Mouse (Mus musculus) intestine, embryonic 15.5 days (tissue): Measurements from ENCODE around the gene Pkdcc. TPM values are rescaled to one million over a fixed set of nuclear protein-coding genes. Genes with fewer than 3 reads are reported as not detected.

Experiments
- ATAC-seq: fragments of 200-750 bp; cut with Nextera tagmentation; 2 replicates; pipeline ENCODE4 v1.8.0; 2017; ENCODE audit warnings: moderate TSS enrichment, moderate library complexity
- H3K27ac ChIP-seq: fragments of 300-500 bp; sonication (generic); 2 replicates; pipeline ENCODE4 v1.5.1; 2015; ENCODE audit warnings: mild to moderate bottlenecking, inconsistent platforms
- H3K27me3 ChIP-seq: fragments of 300-500 bp; sonication (generic); replicated peaks from 2 replicates; pipeline ENCODE4 v1.6.1; 2015; ENCODE audit warnings: inconsistent platforms
- H3K36me3 ChIP-seq: fragments of 300-500 bp; sonication (generic); 2 replicates; pipeline ENCODE4 v1.6.1; 2015; ENCODE audit warnings: inconsistent platforms
- H3K4me1 ChIP-seq: fragments of 300-500 bp; sonication (generic); replicated peaks from 2 replicates; pipeline ENCODE4 v1.6.1; 2015; ENCODE audit warnings: inconsistent platforms
- H3K4me2 ChIP-seq: fragments of 300-500 bp; sonication (generic); replicated peaks from 2 replicates; pipeline ENCODE4 v1.6.1; 2015; ENCODE audit warnings: mild to moderate bottlenecking, inconsistent platforms
- H3K4me3 ChIP-seq: fragments of 300-500 bp; sonication (generic); replicated peaks from 2 replicates; pipeline ENCODE4 v1.5.1; 2015; ENCODE audit warnings: inconsistent platforms
- H3K9ac ChIP-seq: fragments of 300-500 bp; sonication (generic); 2 replicates; pipeline ENCODE4 v1.6.1; 2015; ENCODE audit warnings: inconsistent platforms
- H3K9me3 ChIP-seq: fragments of 300-500 bp; sonication (generic); 2 replicates; pipeline ENCODE4 v1.6.1; 2016; ENCODE audit warnings: inconsistent platforms
- WGBS: fragments of 180-500 bp; shearing (Covaris S2); methylation state at CpG from one replicate; pipeline ENCODE4 v1.1.7; 2015; 5-methylcytosine and 5-hydroxymethylcytosine counted together
- polyA plus RNA-seq: library from polyadenylated mRNA; unstranded; fragments of >200 nt; fragmentation: Nextera tagmentation; extraction: Ambion mirVana; gene quantifications from 2 replicates; pipeline ENCODE4 v1.2.1, GENCODE M21; 2015

Pkdcc gene
- polyA plus RNA-seq, 1 experiment from 2014 or later = 28.4 TPM

DNA sequence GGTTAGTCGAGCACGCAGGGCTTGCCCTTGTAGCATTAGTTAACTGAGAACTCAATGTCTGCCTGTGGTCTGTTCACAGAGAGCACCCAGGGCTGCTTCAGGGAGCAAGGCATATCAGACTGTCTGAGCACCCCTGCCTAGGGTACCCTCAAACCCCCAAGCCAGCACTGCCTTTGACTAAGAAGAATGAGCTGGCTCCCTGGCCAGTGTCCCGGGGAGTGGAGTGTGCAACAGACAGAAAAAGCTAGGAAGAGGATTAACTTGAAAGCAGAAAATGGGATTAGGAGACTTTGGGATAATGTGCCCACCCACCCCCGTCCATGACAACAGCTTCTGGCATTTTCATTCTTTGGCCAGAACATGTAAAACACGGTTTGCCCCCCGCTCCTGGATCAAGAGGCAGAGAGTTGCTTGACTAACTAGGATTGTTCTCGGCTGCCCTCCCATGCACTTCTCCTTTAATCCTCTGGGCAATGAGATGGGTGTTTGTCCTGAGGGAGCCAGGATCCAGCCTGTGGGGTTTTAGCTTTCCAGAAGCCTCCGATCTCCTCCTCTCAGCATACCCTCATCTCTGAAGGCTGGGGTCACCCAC lies 11.4 kb downstream of the Pkdcc start:
- Histone ChIP-seq H3K9me3 (no peaks in the 10 kb centered on the region), H3K4me1 (peaks cover 24% of the 10 kb centered on the region), H3K4me3 (no peak overlapping the region), H3K27ac (0 out of 2 replicates have a peak overlapping the region, but pooled peaks have one; percentile 33), H3K27me3 (no peaks in the 10 kb centered on the region), H3K4me2 (no peak overlapping the region), H3K36me3 (peaks cover 34% of the 10 kb centered on the region), H3K9ac (no peak overlapping the region)
- no peak for ATAC-seq
- WGBS = 70% methylated on average over 8 of the region's 8 CpGs

DNA sequence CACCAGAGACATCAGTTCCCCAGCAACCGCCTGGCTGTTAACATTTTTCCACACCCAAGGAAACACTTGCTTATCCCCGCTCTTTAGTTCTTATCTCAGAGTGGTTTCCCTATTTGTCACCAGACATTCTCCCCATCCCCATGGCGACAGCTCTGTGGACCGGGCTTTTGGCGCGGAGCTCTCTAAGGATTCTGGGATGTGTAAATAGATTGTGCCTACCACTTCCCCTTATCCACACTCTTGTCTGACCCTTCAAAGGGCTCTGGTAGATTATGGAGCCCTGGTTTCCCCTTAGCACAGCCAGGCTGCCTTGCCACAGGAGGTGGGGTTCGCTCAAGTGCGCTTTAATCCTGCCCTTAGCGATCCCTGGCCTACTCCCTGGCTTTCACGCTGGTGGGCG lies 16.3 kb downstream of the Pkdcc start:
- Histone ChIP-seq H3K27me3 (no peaks in the 10 kb centered on the region), H3K27ac (no peak overlapping the region), H3K4me3 (no peak overlapping the region), H3K4me2 (peak overlapping the region; percentile 26; the same call in 1 of the 2 replicates), H3K4me1 (no peaks in the 10 kb centered on the region; the same call in 1 of the 2 replicates), H3K9ac (no peak overlapping the region), H3K36me3 (peaks cover 4% of the 10 kb centered on the region; the same call in 1 of the 2 replicates), H3K9me3 (no peaks in the 10 kb centered on the region)
- WGBS = 49% methylated on average over 11 of the region's 11 CpGs
- no peak; the same call in 1 of the 2 replicates for ATAC-seq

- WGBS = 87% methylated on average over 10 of the region's 10 CpGs
- Histone ChIP-seq H3K9ac (no peak overlapping the region), H3K4me3 (no peak overlapping the region), H3K4me1 (peaks cover 10% of the 10 kb centered on the region), H3K4me2 (no peak overlapping the region), H3K36me3 (no peaks in the 10 kb centered on the region), H3K27me3 (no peaks in the 10 kb centered on the region), H3K27ac (no peak overlapping the region), H3K9me3 (no peaks in the 10 kb centered on the region)
- no peak for ATAC-seq
Measured at GRCm38 (mm10) chr17:83235227-83235626, 20.1 kb downstream of the Pkdcc start.

DNA sequence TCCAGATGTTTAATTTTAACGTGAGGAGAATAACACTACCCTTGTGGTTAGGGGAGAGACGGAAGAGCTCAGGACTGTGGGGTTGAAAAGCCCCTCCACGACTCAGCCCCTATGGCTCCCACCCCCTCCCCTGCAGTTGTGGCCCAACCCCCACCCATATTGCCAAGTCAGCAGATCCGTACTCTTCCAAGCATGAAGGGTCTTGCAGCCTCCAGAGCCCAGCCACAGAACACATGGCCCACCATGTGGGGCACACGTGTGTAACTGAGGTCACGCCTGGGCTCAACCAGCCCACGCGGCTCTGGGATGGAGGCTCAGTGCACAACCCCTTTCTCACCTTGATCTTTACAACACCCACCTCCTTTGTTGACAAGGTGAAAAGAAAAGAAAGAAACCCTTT lies 21.1 kb downstream of the Pkdcc start:
- Histone ChIP-seq H3K27ac (no peak overlapping the region), H3K36me3 (no peaks in the 10 kb centered on the region), H3K4me1 (peaks cover 10% of the 10 kb centered on the region), H3K27me3 (no peaks in the 10 kb centered on the region), H3K4me2 (no peak overlapping the region), H3K9me3 (no peaks in the 10 kb centered on the region), H3K9ac (no peak overlapping the region), H3K4me3 (no peak overlapping the region)
- 71% methylated on average over 8 of the region's 8 CpGs for WGBS
- no peak for ATAC-seq

DNA sequence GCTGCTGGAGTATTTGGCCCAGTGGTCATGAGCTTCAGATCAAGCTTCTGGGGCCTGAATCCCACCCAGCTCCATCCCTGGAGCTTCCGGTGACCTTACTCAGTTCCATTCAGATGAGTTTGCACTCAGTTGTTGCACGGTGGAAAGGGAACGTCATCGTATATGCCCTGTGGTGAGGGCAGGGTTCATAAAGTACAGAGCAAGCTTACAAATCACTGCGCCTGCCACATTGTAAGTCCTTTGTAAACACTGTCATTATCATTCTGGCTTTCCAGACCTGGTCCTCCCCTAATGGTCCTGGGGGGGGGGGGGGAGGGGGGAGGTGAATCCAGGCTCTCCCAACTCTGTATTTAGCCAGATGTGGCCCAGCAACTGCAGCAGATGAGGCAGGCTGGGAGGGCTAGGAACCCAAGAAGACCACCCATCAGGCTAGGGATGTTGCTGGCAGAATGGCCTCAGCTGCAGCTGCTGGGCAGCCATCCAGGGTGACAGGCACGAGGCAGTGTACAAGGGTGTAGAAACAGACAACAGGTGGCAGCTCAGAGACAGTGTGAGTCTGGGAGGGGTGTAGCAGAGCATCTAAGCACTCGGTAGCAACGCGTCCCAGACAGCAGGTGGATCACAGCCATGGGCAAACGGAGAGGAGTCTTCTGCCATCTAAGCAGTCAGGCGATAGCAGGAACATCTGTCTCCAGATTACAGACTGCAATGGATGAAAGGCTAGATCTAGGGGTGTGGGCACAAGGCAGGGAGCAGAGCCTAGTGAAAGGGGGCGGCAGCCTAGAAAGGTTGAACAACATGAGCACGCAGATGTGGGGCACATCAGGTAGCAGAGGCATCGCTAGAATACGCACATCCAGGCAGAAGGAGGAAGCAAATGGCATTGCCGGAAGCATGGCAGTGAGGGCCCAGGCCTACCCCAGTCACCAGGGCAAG lies 23.3 kb downstream of the Pkdcc start:
- peak; percentile 72 for ATAC-seq
- H3K27ac ChIP-seq = 0 out of 2 replicates have a peak overlapping the region, but pooled peaks have one; percentile 27
- H3K36me3 ChIP-seq = no peaks in the 10 kb centered on the region
- no peak overlapping the region for H3K4me2 ChIP-seq
- no peaks in the 10 kb centered on the region for H3K27me3 ChIP-seq
- no peaks in the 10 kb centered on the region for H3K9me3 ChIP-seq
- 43% methylated on average over 16 of the region's 16 CpGs for WGBS
- peaks cover 10% of the 10 kb centered on the region for H3K4me1 ChIP-seq
- no peak overlapping the region for H3K9ac ChIP-seq
- H3K4me3 ChIP-seq = no peak overlapping the region

- ATAC-seq = peak; percentile 57
Measured at GRCm38 (mm10) chr17:83244502-83244901, 29.4 kb downstream of the Pkdcc start.

GRCm38 (mm10) chr17:83245460-83245859 lies 30.4 kb downstream of the Pkdcc start:
- H3K9me3 ChIP-seq = no peaks in the 10 kb centered on the region
- no peak overlapping the region for H3K27ac ChIP-seq
- WGBS = 76% methylated on average over 3 of the region's 3 CpGs
- H3K4me2 ChIP-seq = no peak overlapping the region
- H3K4me3 ChIP-seq = no peak overlapping the region
- peaks cover 11% of the 10 kb centered on the region; the same call in 1 of the 2 replicates for H3K4me1 ChIP-seq
- no peaks in the 10 kb centered on the region for H3K36me3 ChIP-seq
- ATAC-seq = no peak
- H3K27me3 ChIP-seq = no peaks in the 10 kb centered on the region
- H3K9ac ChIP-seq = no peak overlapping the region

More at GRCm38 (mm10) chr17:83244502-83244901, 29.4 kb downstream of the Pkdcc start:
- Histone ChIP-seq H3K27ac (no peak overlapping the region), H3K36me3 (no peaks in the 10 kb centered on the region), H3K4me2 (no peak overlapping the region), H3K27me3 (no peaks in the 10 kb centered on the region), H3K4me1 (peaks cover 11% of the 10 kb centered on the region; the same call in 1 of the 2 replicates), H3K9ac (no peak overlapping the region), H3K9me3 (no peaks in the 10 kb centered on the region), H3K4me3 (no peak overlapping the region)
- WGBS = 39% methylated on average over 1 of the region's 1 CpGs

GRCm38 (mm10) chr17:83246090-83246489 lies 31.0 kb downstream of the Pkdcc start:
- H3K4me1 ChIP-seq = peaks cover 16% of the 10 kb centered on the region
- no peak overlapping the region for H3K4me2 ChIP-seq
- no peak for ATAC-seq
- 54% methylated on average over 7 of the region's 7 CpGs for WGBS
- no peaks in the 10 kb centered on the region for H3K36me3 ChIP-seq
- H3K4me3 ChIP-seq = no peak overlapping the region
- H3K9me3 ChIP-seq = no peaks in the 10 kb centered on the region
- no peak overlapping the region for H3K9ac ChIP-seq
- H3K27me3 ChIP-seq = no peaks in the 10 kb centered on the region
- no peak overlapping the region for H3K27ac ChIP-seq

DNA sequence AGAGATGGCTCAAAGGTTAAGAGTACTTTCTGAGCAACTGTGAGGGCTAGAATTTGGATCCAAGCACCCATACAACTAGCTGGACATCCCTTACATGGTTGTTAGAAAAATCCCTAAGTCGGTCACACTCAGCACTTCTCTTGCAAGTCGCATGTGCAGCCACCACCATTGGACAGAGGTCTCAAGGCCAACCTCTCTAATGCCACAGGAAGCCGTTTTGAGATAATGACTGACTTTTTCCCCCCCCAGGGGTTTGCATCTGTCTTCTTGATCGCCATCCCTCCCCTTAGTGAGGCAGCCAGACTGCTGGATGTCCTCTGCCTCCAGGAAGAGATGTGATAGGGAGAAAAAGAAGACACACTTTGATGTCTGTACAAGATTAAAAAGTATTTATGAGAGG lies 32.1 kb downstream of the Pkdcc start:
- WGBS = 65% methylated on average over 4 of the region's 4 CpGs
- no peak overlapping the region for H3K4me2 ChIP-seq
- ATAC-seq = no peak
- H3K9me3 ChIP-seq = no peaks in the 10 kb centered on the region
- H3K9ac ChIP-seq = no peak overlapping the region
- no peaks in the 10 kb centered on the region for H3K27me3 ChIP-seq
- no peak overlapping the region for H3K27ac ChIP-seq
- H3K4me3 ChIP-seq = no peak overlapping the region
- no peaks in the 10 kb centered on the region for H3K36me3 ChIP-seq
- peaks cover 24% of the 10 kb centered on the region for H3K4me1 ChIP-seq

DNA sequence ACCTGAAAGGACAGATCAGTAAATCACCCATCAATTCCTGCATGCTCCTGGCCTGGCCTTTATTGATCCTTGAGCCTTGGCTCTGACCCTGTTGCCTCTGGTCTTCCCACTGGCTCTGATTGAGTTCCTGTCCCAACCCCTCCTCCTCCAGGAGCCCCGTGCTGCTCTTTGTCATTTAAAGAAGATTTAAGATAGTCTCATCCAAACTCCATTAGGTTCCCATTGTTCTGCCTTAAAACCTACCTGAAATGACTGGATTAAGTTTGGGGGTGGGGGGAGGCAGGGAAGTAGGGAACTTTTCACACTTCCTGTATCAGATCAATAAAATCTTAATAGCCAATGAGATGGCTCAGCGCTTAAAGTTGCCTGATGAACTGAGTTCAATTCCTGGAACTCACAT lies 33.4 kb downstream of the Pkdcc start:
- no peak for ATAC-seq
- no peaks in the 10 kb centered on the region for H3K27me3 ChIP-seq
- 56% methylated on average over 2 of the region's 2 CpGs for WGBS

DNA sequence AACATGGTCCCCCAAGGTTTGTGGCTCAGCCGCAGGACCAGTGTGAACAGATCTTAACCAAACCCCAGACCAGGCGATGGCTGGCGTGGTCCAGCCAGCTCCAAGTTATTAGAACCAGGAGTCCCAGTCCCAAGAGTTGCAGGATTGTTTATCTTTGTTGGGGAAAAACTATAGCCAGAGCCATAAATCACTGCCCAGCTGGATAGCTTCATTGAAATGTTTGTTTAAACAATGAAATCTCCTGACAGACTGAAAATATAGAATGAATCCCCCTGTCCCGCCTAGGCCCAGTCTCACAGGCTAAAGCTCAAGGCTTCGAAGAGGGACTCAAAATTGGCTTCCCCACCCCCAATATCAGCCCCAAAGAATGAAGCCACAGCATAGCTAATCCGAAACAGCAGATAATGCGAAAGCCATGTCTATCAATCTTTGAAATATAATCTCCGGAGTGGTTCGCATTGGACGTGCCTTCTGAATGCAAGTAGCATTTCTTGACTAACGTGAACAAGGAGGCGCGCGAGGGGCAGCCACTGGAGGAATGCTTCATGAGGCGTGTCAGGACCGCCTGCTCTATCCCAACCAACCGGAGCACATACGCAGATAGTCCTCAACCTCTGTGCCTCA lies 35.9 kb downstream of the Pkdcc start:
- peak; percentile 39; the same call in 1 of the 2 replicates for ATAC-seq
- 52% methylated on average over 18 of the region's 18 CpGs for WGBS

More for the DNA sequence above, 33.4 kb downstream of the Pkdcc start:
- H3K4me2 ChIP-seq = no peak overlapping the region
- H3K4me1 ChIP-seq = peaks cover 27% of the 10 kb centered on the region
- H3K9me3 ChIP-seq = no peaks in the 10 kb centered on the region
- no peak overlapping the region for H3K9ac ChIP-seq
- no peak overlapping the region for H3K27ac ChIP-seq
- no peak overlapping the region for H3K4me3 ChIP-seq
- no peaks in the 10 kb centered on the region for H3K36me3 ChIP-seq

DNA sequence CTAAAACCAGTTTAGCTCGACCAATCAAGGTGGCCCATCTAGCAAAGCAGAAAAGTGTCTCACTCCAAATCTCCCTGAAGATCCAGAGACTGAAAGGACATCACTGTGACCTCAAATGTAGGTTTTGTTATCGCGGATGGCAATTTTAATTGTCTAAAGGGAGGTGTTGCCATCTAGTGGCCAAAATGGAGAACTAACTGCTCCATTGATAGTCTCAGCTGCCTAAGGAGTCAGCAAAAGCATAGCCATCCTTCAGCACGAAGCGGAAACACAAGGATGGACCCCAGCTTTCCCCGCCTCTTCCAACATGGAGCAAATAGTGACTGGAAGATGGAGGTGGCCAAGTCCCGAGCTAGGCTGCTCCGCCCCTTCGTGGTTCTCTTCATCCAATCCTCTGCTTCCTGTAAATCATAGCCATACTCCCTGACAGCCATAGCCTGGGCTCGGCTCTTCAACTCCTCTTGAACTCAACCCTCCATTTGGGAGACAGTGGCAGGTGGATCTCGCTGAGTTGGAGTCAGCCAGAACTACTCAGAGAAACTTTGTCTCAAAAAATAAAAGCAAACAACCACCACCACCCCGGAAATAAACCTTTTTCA lies 38.1 kb downstream of the Pkdcc start:
- no peak overlapping the region for H3K4me2 ChIP-seq
- H3K4me3 ChIP-seq = no peak overlapping the region
- no peak overlapping the region for H3K9ac ChIP-seq
- H3K27me3 ChIP-seq = no peaks in the 10 kb centered on the region
- no peak overlapping the region for H3K27ac ChIP-seq
- WGBS = 27% methylated on average over 12 of the region's 12 CpGs
- H3K36me3 ChIP-seq = no peaks in the 10 kb centered on the region
- peaks cover 15% of the 10 kb centered on the region for H3K4me1 ChIP-seq
- H3K9me3 ChIP-seq = no peaks in the 10 kb centered on the region
- peak; percentile 59 for ATAC-seq

More for the DNA sequence above, 35.9 kb downstream of the Pkdcc start:
- no peak overlapping the region for H3K4me2 ChIP-seq
- H3K4me1 ChIP-seq = peaks cover 23% of the 10 kb centered on the region
- H3K4me3 ChIP-seq = no peak overlapping the region
- H3K27me3 ChIP-seq = no peaks in the 10 kb centered on the region
- H3K9ac ChIP-seq = no peak overlapping the region
- no peak overlapping the region for H3K27ac ChIP-seq
- H3K9me3 ChIP-seq = no peaks in the 10 kb centered on the region
- no peaks in the 10 kb centered on the region for H3K36me3 ChIP-seq
